Mouse (Mus musculus) lung, postnatal 0 days (tissue): Measurements from ENCODE around the gene Ace3.

Source experiments
- CTCF ChIP-seq: IDR thresholded peaks from 2 replicates; pipeline ENCODE4 v1.5.1; 2016; ENCODE audit warnings: antibody characterized with exemption, mild to moderate bottlenecking
- EP300 ChIP-seq: IDR thresholded peaks from 2 replicates; pipeline ENCODE4 v1.6.1; 2016; ENCODE audit warnings: antibody characterized with exemption, mild to moderate bottlenecking, control low read depth

- TF ChIP-seq CTCF (no peak), EP300 (no peak)
Observed at GRCm38 (mm10) chr11:106027607-106028006, 33.1 kb downstream of the Ace3 start.
